Mouse (Mus musculus) liver, embryonic 14.5 days (tissue): Measurements from ENCODE around the gene Trp53bp2.

ENCODE experiments used
- CTCF ChIP-seq: IDR thresholded peaks from 2 replicates; pipeline ENCODE4 v1.5.1; 2016; ENCODE audit warnings: antibody characterized with exemption, low read depth, control low read depth
- EP300 ChIP-seq: IDR thresholded peaks from 2 replicates; pipeline ENCODE4 v1.6.1; 2016; ENCODE audit warnings: antibody characterized with exemption, low read depth

DNA sequence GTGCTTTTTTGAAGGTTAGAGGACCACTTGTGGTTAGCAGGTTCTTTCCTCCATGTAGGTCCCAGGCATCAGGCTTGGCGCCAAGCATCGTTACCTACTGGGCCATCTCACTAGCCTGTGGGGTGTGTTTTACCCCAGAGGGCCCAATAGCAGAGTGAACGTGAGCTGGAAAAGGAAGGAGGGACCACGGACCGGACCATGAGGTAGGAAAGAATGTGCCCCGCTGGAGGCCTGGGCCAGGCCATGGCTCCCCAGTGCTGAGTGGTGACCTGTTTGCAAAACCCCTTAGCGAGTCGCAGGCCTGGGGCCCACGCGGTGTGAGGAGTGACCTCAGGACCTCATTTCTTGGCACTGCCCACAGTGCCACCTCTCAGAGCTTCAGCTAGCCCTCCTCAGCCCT is 79.5 kb downstream of the Trp53bp2 start:
- TF ChIP-seq CTCF (no peak), EP300 (no peak)
